In genomic region chr5:135803135-135803534, GRCm38 (mm10) we compare ENCODE assay signal across 14 mouse cellular contexts. TPM values are rescaled to one million over a fixed set of nuclear protein-coding genes. Genes with fewer than 3 reads are reported as not detected.
DNase-seq lines count a peak whose midpoint lies in the region; ATAC-seq and TF ChIP-seq lines count a peak whose summit lies in the region.
"Had no signal": no experiment of that assay in that cellular context is flagged by ENCODE, and none has a peak within 500 bp of the region (broad histone marks: within the 10 kb centered on the region; RNA-seq: fewer than 3 reads in every experiment).

No protein-coding gene starts in this region.

- no peak for TF ChIP-seq POLR2A in testis, adult 2 months (IDR thresholded peaks at IDR 0.05; ENCODE audit: control insufficient read depth, low read depth, low read length)
- TF ChIP-seq POLR2A in MEL (IDR thresholded peaks at IDR 0.05; ENCODE audit: control insufficient read depth in 1 of 2, insufficient read depth in 1 of 2, low read depth in 1 of 2, low read length in 2 of 2, poor library complexity in 1 of 2): no peak

- H3K27me3 ChIP-seq in kidney, postnatal 0 days (ENCODE audit: insufficient read depth, low read length): no peaks in the 10 kb centered on the region
- no peaks in the 10 kb centered on the region for H3K27me3 ChIP-seq in testis, adult 2 months (ENCODE audit: control insufficient read depth, insufficient read depth, low read length)
- H3K27me3 ChIP-seq in MEL (ENCODE audit: control insufficient read depth in 1 of 2, insufficient read depth in 2 of 2, low read length in 2 of 2): peaks cover 0 to 8% of the 10 kb centered on the region in 2 experiments; a peak in 2 of 4 replicates
- H3K27me3 ChIP-seq in splenic B cell, adult 2 months (ENCODE audit: control insufficient read depth, insufficient read depth, low read length, poor library complexity, severe bottlenecking): no peaks in the 10 kb centered on the region
- H3K27me3 ChIP-seq: midbrain, embryonic 15.5 days had no signal

- peak; percentile 5 for TF ChIP-seq RAD21 in MEL (IDR thresholded peaks at IDR 0.05; ENCODE audit: low read depth, low read length)

- no peaks in the 10 kb centered on the region for H3K9me3 ChIP-seq in kidney, postnatal 0 days (replicated peaks; ENCODE audit: low read length)
- H3K9me3 ChIP-seq in MEL (replicated peaks; ENCODE audit: insufficient read depth, low read length): no peaks in the 10 kb centered on the region
- H3K9me3 ChIP-seq: midbrain, embryonic 15.5 days had no signal

- H3K4me1 ChIP-seq in kidney, postnatal 0 days (replicated peaks; ENCODE audit: insufficient read depth, low read length): no peaks in the 10 kb centered on the region
- H3K4me1 ChIP-seq in testis, adult 2 months (ENCODE audit: control insufficient read depth, insufficient read depth, low read length): peaks cover 9% of the 10 kb centered on the region
- no peaks in the 10 kb centered on the region for H3K4me1 ChIP-seq in MEL (ENCODE audit: control insufficient read depth in 1 of 2, insufficient read depth in 2 of 2, low read length in 2 of 2)

- TF ChIP-seq CTCF in kidney, postnatal 0 days (IDR thresholded peaks at IDR 0.05; ENCODE audit: low read depth): peak; percentile 25; the same call in 1 of the 2 replicates
- TF ChIP-seq CTCF in testis, adult 2 months (IDR thresholded peaks at IDR 0.05; ENCODE audit: control insufficient read depth, insufficient read depth, insufficient replicate concordance, low read depth, low read length): peak; percentile 58; the same call in 1 of the 2 replicates
- peak; percentile 44 to 49 (median 49) for TF ChIP-seq CTCF in MEL (IDR thresholded peaks at IDR 0.05 in 2 of 3, conservative IDR thresholded peaks at IDR 0.05 in 1 of 3; ENCODE audit: control insufficient read depth in 1 of 3, insufficient read depth in 1 of 3, low read depth in 2 of 3, low read length in 3 of 3, poor library complexity in 1 of 3, severe bottlenecking in 1 of 3)

- no peaks in the 10 kb centered on the region for H3K79me2 ChIP-seq in MEL (ENCODE audit: control insufficient read depth, insufficient read depth, low read length, poor library complexity)

- no peak overlapping the region for H3K27ac ChIP-seq in kidney, postnatal 0 days
- H3K27ac ChIP-seq in testis, adult 2 months (ENCODE audit: control insufficient read depth, insufficient read depth, low read depth, low read length): no peak overlapping the region
- no peak overlapping the region for H3K27ac ChIP-seq in MEL (ENCODE audit: control insufficient read depth, low read depth, low read length)
- H3K27ac ChIP-seq: limb, embryonic 13.5 days had no signal

- no peak for DNase-seq in kidney, postnatal 0 days (ENCODE audit: low spot score)
- DNase-seq in kidney, postnatal 14 days: no peak
- DNase-seq in testis, postnatal 10 days (ENCODE audit: low spot score): no peak
- DNase-seq in MEL (ENCODE audit: low read depth, low spot score): peak; percentile 53
- DNase-seq in splenic B cell, adult 2 months (ENCODE audit: low read depth, low spot score): peak; percentile 14
- no peak for DNase-seq in layer of hippocampus, postnatal 25 days (ENCODE audit: extremely low spot score in 1 of 2, low spot score in 1 of 2)
- DNase-seq: adrenal gland, postnatal 14 days; gastrocnemius, postnatal 36 days; kidney, adult 9 months; right cerebral cortex, postnatal 25 days had no signal

- no peak overlapping the region for H3K4me2 ChIP-seq in kidney, postnatal 0 days (ENCODE audit: low read length)
- H3K4me2 ChIP-seq: limb, embryonic 13.5 days; midbrain, embryonic 15.5 days had no signal

- H3K4me3 ChIP-seq in kidney, postnatal 0 days (replicated peaks; ENCODE audit: low read depth, low read length): no peak overlapping the region
- no peak overlapping the region for H3K4me3 ChIP-seq in testis, adult 2 months (ENCODE audit: control insufficient read depth, low read depth, low read length)
- no peak overlapping the region for H3K4me3 ChIP-seq in MEL (ENCODE audit: control insufficient read depth in 1 of 2, insufficient read depth in 1 of 2, low read depth in 2 of 2, low read length in 2 of 2)
- H3K4me3 ChIP-seq: limb, embryonic 13.5 days; midbrain, embryonic 15.5 days had no signal

- ATAC-seq in kidney, postnatal 0 days (replicated peaks; ENCODE audit: low FRiP score, low read depth): no peak

- no peak for TF ChIP-seq EP300 in MEL (IDR thresholded peaks at IDR 0.05; ENCODE audit: low read depth in 1 of 2, low read length in 2 of 2)

- WGBS in kidney, postnatal 0 days: 62% methylated on average over 4 of the region's 4 CpGs

- H3K9ac ChIP-seq in kidney, postnatal 0 days (ENCODE audit: low read depth, low read length): no peak overlapping the region
- no peak overlapping the region for H3K9ac ChIP-seq in MEL (ENCODE audit: control insufficient read depth, low read depth, low read length, poor library complexity, severe bottlenecking)
- H3K9ac ChIP-seq: limb, embryonic 13.5 days; midbrain, embryonic 15.5 days had no signal

- no peaks in the 10 kb centered on the region for H3K36me3 ChIP-seq in kidney, postnatal 0 days (ENCODE audit: insufficient read depth, low read length)
- no peaks in the 10 kb centered on the region for H3K36me3 ChIP-seq in testis, adult 2 months (ENCODE audit: control insufficient read depth, insufficient read depth, low read length)
- no peaks in the 10 kb centered on the region for H3K36me3 ChIP-seq in MEL (ENCODE audit: control insufficient read depth in 1 of 2, insufficient read depth in 2 of 2, low read length in 2 of 2)
- H3K36me3 ChIP-seq in splenic B cell, adult 2 months (ENCODE audit: control insufficient read depth, insufficient read depth, low read length, poor library complexity, severe bottlenecking): no peaks in the 10 kb centered on the region
- H3K36me3 ChIP-seq: limb, embryonic 13.5 days; midbrain, embryonic 15.5 days had no signal

TF ChIP-seq in MEL, 35 proteins besides CTCF, POLR2A, EP300 and RAD21:
- TF ChIP-seq ELF1 (IDR thresholded peaks at IDR 0.05; ENCODE audit: low read depth, low read length) (no peak), SMC3 (IDR thresholded peaks at IDR 0.05; ENCODE audit: low read depth, low read length) (peak; percentile 33)

RNA-seq across cellular contexts. Expression of gene Srrm3, which starts 3.6 kb away (rescaled TPM):
- polyA plus RNA-seq in kidney, postnatal 0 days (2015; fragmentation: Nextera tagmentation; extraction: Ambion mirVana): 0.13 and 0.16 TPM in 2 replicates
- polyA plus RNA-seq in testis, adult 2 months (2012; rRNA removed): 0.10 and 0.12 TPM in 2 replicates
- total RNA-seq in MEL (2012; rRNA removed): not detected in 2 replicates
- not detected for polyA plus RNA-seq in MEL (2012; ENCODE audit: insufficient read depth in 1 of 2, insufficient read length in 2 of 2, low read depth in 1 of 2, low replicate concordance in 2 of 2, missing spikeins in 1 of 2)
- total RNA-seq in layer of hippocampus, postnatal 25 days (2021): 10 to 100 TPM; 62.7 to 81.7 TPM
- total RNA-seq: gastrocnemius, postnatal 36 days; neutrophil, adult 5-6 weeks had no signal

RNA-seq across cellular contexts. Expression of gene Mdh2, which starts 24.9 kb away (rescaled TPM):
- 752 and 801 TPM in 2 replicates for polyA plus RNA-seq in kidney, postnatal 0 days (2015; fragmentation: Nextera tagmentation; extraction: Ambion mirVana)
- polyA plus RNA-seq in testis, adult 2 months (2012; rRNA removed): 68.7 and 75.6 TPM in 2 replicates
- total RNA-seq in MEL (2012; rRNA removed): 207 and 241 TPM in 2 replicates
- 1,000 to 10,000 TPM in 1 of 2 experiments, 100 to 1,000 TPM in 1; 465 to 1,097 TPM for polyA plus RNA-seq in MEL (2012; ENCODE audit: insufficient read depth in 1 of 2, insufficient read length in 2 of 2, low read depth in 1 of 2, low replicate concordance in 2 of 2, missing spikeins in 1 of 2)
- total RNA-seq in layer of hippocampus, postnatal 25 days (2021): 100 to 1,000 TPM; 397 to 426 TPM

RNA-seq across cellular contexts. Expression of gene Styxl1, which starts 24.9 kb away (rescaled TPM):
- 0.53 and 0.54 TPM in 2 replicates for polyA plus RNA-seq in kidney, postnatal 0 days (2015; fragmentation: Nextera tagmentation; extraction: Ambion mirVana)
- 70.9 and 81.5 TPM in 2 replicates for polyA plus RNA-seq in testis, adult 2 months (2012; rRNA removed)
- not detected in 2 replicates for total RNA-seq in MEL (2012; rRNA removed)
- polyA plus RNA-seq in MEL (2012; ENCODE audit: insufficient read depth in 1 of 2, insufficient read length in 2 of 2, low read depth in 1 of 2, low replicate concordance in 2 of 2, missing spikeins in 1 of 2): under 1 TPM in 1 of 2 experiments, not detected in 1; 0.17 TPM
- under 1 TPM in 1 of 2 experiments, not detected in 1; 0.40 TPM for total RNA-seq in layer of hippocampus, postnatal 25 days (2021)
- total RNA-seq: gastrocnemius, postnatal 36 days had no signal
- polyA plus RNA-seq: limb, embryonic 13.5 days had no signal

RNA-seq across cellular contexts. Expression of gene Tmem120a, which starts 58.9 kb away (rescaled TPM):
- polyA plus RNA-seq in kidney, postnatal 0 days (2015; fragmentation: Nextera tagmentation; extraction: Ambion mirVana): 80.1 and 81.7 TPM in 2 replicates
- 182 and 184 TPM in 2 replicates for polyA plus RNA-seq in testis, adult 2 months (2012; rRNA removed)
- total RNA-seq in MEL (2012; rRNA removed): 19.6 and 20.2 TPM in 2 replicates
- 10 to 100 TPM in 1 of 2 experiments, not detected in 1; 38.8 TPM for polyA plus RNA-seq in MEL (2012; ENCODE audit: insufficient read depth in 1 of 2, insufficient read length in 2 of 2, low read depth in 1 of 2, low replicate concordance in 2 of 2, missing spikeins in 1 of 2)
- 10 to 100 TPM; 16.3 to 20.4 TPM for total RNA-seq in layer of hippocampus, postnatal 25 days (2021)

Comparison
In these comparisons a context has a peak if more than half of its experiments do, and no peak if none do; other contexts are left out.
1. DNase-seq: peak in MEL (single experiment) and splenic B cell, adult 2 months (single experiment); none in kidney, postnatal 0 days (single experiment), kidney, postnatal 14 days (single experiment), testis, postnatal 10 days (single experiment) and layer of hippocampus, postnatal 25 days (0 of 2).
2. RNA of gene Styxl1, which starts 24.9 kb away (polyA plus RNA-seq): 70.9 to 81.5 TPM in testis, adult 2 months; 0.53 to 0.54 TPM in kidney, postnatal 0 days and 0.17 TPM in MEL; every median in the first group is over 10 times any median in the second.
3. Peak in every context shown above with its lines, with median percentiles within 50 percentile points of each other: CTCF ChIP-seq.